Mouse (Mus musculus): ENCODE results near the gene Ddx46. TPM values are rescaled to one million over a fixed set of nuclear protein-coding genes. Genes with fewer than 3 reads are reported as not detected.

Gene Ddx46
- polyA plus RNA-seq (2012; ENCODE audit: low replicate concordance) = 16.8 and 28.2 TPM in 2 replicates

DNA sequence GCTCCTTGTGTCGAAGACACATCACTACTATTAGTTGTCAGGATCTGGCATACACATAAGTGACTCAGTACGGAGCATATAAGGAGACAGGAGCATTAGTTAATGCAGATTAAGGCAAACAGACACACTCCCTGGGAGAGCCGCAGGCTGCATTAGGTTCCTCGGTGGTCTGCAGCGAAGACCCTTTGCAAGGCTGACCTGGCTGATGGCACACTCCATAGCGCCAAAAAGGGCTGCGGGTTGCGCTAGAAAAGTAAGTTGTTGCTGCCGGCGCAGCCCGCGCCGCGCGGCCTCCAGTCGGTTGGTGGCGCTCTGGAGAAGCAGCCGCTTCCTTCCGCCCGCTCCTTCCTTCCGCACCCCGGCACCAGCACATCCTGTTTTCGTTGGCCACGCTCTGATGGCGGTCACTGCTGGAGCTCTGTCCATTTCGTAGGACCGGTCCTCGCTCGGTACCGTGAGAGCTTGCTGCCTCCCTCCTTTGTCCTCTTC, at the start of gene Ddx46:
Ddx46 (plus strand) TSS at position 389 of the 489 bp plus-strand sequence.

DNA sequence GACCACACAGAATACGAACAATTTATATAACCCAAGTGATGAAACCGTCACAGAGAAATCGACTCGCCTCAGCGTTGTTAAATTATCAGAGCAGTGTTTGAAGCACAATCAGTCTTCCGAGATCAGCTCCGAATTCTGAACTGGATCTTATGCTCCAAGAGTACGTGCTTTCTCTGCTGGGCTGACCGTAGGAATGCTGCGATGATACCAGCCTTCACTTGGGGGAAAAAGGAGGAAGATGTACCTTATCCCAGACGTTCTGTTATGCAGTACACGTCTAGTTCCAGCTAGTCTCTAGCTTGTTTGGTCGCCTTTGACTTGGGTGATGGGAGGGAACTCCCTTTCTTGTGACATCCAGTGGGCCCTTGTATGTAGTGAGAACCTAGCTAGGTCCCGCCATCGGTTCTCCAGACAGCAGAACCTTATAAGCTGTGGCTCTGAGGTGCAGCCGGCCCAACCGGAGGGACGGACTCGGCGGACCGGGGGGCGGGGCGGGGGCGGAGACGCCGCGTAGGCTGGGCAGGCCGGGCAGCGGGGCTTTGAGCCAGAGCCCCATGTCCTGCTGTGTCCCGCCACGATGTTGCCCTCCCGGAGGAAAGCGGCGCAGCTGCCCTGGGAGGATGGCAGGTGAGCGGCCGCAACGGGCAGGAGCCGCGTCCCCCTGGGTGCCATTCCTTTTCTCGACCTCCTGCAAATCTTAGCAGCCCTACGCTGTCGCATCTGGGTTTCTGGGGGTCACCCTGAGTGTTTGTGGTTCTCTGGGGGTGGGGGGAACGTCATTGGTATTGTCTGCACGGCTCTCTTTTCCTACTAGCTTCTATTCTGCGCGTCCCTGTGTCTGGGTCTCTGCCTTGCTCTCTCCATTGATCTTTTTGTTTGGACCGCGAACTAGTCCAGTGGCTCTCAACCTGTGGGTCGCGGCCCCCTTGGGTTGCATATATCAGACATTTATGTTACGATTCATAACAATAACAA, 35.0 kb upstream of the Ddx46 start, which contains the start of gene B4galt7:
B4galt7 (plus strand) TSS at position 331 of the 975 bp plus-strand sequence.

DNA sequence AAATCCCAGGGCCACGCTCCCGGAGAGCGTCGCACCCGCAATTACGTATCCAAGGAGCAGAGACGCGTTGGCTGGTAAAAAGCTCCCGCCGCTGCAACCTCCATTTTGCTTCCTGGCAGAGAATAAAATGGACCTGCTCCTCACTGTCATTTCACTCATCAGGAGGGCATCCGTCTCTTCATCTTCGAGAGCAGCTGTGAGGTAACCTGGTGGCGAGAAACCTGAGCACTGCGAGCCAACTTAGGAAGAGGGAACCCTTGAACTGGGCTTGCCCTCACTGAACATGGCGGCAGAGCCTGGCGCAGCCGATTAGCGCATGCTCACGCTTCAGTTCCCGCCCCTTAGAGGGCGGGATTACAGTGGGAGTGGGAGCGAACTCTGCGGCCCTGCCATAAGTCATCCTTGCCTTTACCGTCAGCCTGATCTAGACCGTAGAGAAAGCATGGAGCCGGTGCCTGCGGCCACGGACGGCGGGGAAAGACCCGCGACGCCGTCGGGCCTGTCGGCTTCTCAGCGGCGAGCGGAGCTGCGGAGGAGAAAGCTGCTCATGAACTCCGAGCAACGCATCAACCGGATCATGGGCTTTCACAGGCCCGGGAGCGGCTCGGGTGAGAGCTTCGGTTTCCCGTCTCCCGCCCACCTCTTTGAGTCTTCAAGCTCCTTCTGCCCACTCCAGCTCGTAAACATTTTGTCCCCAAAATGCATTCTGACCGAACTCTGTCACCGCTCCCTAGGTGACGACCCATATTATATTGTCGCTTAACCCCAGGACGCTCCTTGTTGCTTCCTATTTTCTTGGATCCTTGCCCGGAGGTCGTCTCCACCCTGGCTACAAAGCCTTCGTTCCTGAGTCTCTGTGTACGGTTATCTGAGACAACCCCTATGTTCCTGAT, 11.9 kb upstream of the Ddx46 start, which contains the start of gene Caml:
Caml (plus strand) TSS at position 357 of the 893 bp plus-strand sequence.

DNA sequence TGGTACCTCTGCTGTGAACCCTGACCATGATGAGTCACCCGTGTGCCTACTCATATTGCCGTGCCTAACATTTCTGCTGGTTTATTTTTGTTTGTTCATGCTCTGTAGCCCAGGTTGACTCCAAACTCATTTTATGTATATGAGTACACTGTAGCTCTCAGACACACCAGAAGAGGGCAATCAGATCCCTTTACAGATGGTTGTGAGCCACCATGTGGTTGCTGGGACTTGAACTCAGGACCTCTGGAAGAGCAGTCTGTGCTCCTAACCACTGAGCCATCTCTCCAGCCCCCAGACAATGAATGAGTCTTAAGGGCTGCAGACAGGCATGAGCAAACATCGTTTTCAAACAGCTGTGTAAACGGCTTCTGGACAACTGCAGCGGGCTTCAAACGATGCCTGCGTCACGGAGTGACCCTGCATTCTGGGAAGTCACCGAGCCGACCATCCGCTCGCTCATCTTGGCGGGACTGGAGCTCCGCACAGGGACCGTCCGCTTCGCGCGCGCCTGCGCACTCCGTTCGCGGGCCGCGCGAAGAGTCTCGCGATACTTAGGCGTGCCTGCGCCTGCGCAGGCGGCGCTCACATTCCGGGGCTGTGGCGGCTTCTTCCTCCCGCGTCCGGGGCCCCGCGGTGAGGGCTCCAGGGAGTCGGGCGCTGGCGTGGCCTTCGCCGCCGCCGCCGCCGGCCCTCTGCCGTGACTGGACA, 57.9 kb downstream of the Ddx46 start, which contains the start of gene B230219D22Rik:
B230219D22Rik (plus strand) TSS at position 590 of the 708 bp plus-strand sequence.

DNA sequence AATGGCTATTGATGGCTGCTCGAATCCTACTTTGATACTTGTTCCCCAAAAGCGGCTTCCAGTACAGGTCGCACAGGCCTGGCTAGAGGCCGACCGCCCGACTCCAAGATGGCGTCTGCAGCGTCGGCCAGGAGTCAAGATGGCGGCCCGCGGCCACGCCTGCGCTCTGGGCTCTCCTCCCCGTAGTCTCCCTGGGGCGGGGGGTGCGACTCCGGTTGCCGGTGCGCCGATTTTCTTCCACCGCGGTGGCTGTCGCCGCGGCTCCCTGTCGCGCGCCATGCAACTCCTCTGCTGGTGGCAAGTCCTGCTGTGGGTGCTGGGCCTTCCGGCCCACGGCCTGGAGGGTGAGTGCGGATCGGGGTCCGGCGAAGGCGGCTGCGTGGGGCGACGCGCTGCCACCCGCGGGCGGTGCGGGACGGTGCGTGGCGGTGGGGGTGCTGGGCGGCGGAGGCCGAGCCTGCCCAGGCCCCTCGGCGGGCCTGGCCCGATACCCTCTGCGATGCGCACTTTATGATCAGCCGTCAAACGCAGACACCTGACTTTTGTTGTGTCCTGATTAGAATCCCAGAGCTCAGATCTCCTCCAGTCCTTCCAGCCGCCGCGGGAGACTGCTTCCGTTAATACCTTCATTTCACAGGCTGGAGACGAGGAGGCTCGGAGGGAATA, 79.8 kb downstream of the Ddx46 start, which contains the start of gene Txndc15:
Txndc15 (plus strand) TSS at position 150 of the 666 bp plus-strand sequence.

DNA sequence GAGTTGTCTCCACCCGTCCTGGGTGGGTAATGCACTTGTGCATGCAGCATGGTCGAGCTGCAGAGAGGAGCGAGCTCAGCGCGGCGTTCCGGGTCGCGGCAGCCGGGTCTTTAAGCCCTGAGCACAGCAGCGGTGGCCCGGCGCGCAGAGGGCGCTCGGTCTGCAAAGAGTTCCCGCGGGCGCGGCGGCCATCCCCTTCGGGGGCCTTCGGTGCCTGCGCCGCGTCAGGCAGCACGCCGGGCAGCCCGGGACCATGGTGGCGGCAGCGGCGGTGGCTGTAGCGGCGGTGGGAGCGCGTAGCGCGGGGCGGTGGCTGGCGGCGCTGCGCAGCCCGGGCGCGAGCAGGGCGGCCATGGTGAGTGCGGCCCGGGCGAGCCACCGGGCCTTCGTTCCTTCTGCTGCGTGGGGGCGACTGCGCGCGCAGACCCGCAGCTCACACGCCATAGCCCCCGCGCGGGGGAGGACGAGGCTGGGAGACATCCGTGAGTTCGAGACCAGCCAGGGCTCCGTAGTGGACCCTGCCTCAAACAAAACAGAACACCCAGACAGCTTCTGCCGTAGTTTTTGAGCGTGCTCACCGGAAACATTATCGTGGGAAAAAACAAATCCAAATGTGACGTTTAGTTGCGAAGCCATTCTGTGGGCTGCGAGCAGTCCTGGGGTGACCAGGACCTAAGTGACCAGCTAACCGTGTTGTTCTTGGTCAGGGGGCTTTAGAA, 92.5 kb downstream of the Ddx46 start, which contains the start of gene Pcbd2:
Pcbd2 (plus strand) TSS at position 249 of the 719 bp plus-strand sequence.

Other genes starting within 250 kb of the Ddx46 start
- gene Slc34a1, start 236.8 kb upstream of the Ddx46 start, polyA plus RNA-seq (2012; ENCODE audit: low replicate concordance) = 0.49 and 0.69 TPM in 2 replicates
- not detected in 2 replicates for gene Pfn3, start 219.8 kb upstream of the Ddx46 start, polyA plus RNA-seq (2012; ENCODE audit: low replicate concordance)
- gene F12, start 208.2 kb upstream of the Ddx46 start, polyA plus RNA-seq (2012; ENCODE audit: low replicate concordance) = 0.29 TPM in 2 replicates
- gene Grk6, start 190.0 kb upstream of the Ddx46 start, polyA plus RNA-seq (2012; ENCODE audit: low replicate concordance) = 242 and 271 TPM in 2 replicates
- 16.2 and 61.9 TPM in 2 replicates for gene Prr7, start 170.8 kb upstream of the Ddx46 start, polyA plus RNA-seq (2012; ENCODE audit: low replicate concordance)
- gene Dbn1, start 146.9 kb upstream of the Ddx46 start, polyA plus RNA-seq (2012; ENCODE audit: low replicate concordance) = 7.9 and 12.5 TPM in 2 replicates
- 67.1 and 113 TPM in 2 replicates for gene Pdlim7, start 121.4 kb upstream of the Ddx46 start, polyA plus RNA-seq (2012; ENCODE audit: low replicate concordance)
- 740 and 1,822 TPM in 2 replicates for gene Dok3, start 105.7 kb upstream of the Ddx46 start, polyA plus RNA-seq (2012; ENCODE audit: low replicate concordance)
- gene Ddx41, start 98.4 kb upstream of the Ddx46 start, polyA plus RNA-seq (2012; ENCODE audit: low replicate concordance) = 103 and 109 TPM in 2 replicates
- 114 and 272 TPM in 2 replicates for gene Fam193b, start 63.9 kb upstream of the Ddx46 start, polyA plus RNA-seq (2012; ENCODE audit: low replicate concordance)
- 85.5 and 140 TPM in 2 replicates for gene Tmed9, start 61.3 kb upstream of the Ddx46 start, polyA plus RNA-seq (2012; ENCODE audit: low replicate concordance)
- gene B4galt7, start 35.1 kb upstream of the Ddx46 start, polyA plus RNA-seq (2012; ENCODE audit: low replicate concordance) = 29.7 and 36.1 TPM in 2 replicates
- 19.9 and 30.4 TPM in 2 replicates for gene Caml, start 12.0 kb upstream of the Ddx46 start, polyA plus RNA-seq (2012; ENCODE audit: low replicate concordance)
- 20.4 and 22.0 TPM in 2 replicates for gene B230219D22Rik, start 58.1 kb downstream of the Ddx46 start, polyA plus RNA-seq (2012; ENCODE audit: low replicate concordance)
- 16.9 and 38.0 TPM in 2 replicates for gene Txndc15, start 79.6 kb downstream of the Ddx46 start, polyA plus RNA-seq (2012; ENCODE audit: low replicate concordance)
- 27.3 and 39.0 TPM in 2 replicates for gene Pcbd2, start 92.3 kb downstream of the Ddx46 start, polyA plus RNA-seq (2012; ENCODE audit: low replicate concordance)
- gene Catsper3, start 149.5 kb downstream of the Ddx46 start, polyA plus RNA-seq (2012; ENCODE audit: low replicate concordance) = not detected in 2 replicates
- gene Pitx1, start 201.2 kb downstream of the Ddx46 start, polyA plus RNA-seq (2012; ENCODE audit: low replicate concordance) = not detected in 2 replicates